Mouse (Mus musculus): ENCODE data around the gene Mapk1. TPM values are rescaled to one million over a fixed set of nuclear protein-coding genes. Genes with fewer than 3 reads are reported as not detected.

The Mapk1 gene
- total and polyA plus RNA-seq, 3 experiments: 162 to 317 (median 244) TPM

GRCm38 (mm10) chr16:17040716-17041115 is 57.5 kb downstream of the Mapk1 start:
- TF ChIP-seq MAZ (IDR thresholded peaks at IDR 0.05; ENCODE audit: low read depth, low read length): no peak
- TF ChIP-seq MYC (IDR thresholded peaks at IDR 0.05; ENCODE audit: low read depth, low read length): no peak
- no peak for TF ChIP-seq ELF1 (IDR thresholded peaks at IDR 0.05; ENCODE audit: low read depth, low read length)
- no peak for TF ChIP-seq USF1 (IDR thresholded peaks at IDR 0.05; ENCODE audit: low read depth, low read length)
- TF ChIP-seq USF2 (conservative IDR thresholded peaks at IDR 0.05; ENCODE audit: low read depth, low read length): no peak
- no peak for TF ChIP-seq MAFK (IDR thresholded peaks at IDR 0.05; ENCODE audit: insufficient replicate concordance, low read length)
- TF ChIP-seq POLR2A (IDR thresholded peaks at IDR 0.05; ENCODE audit: low read depth, low read length): no peak
- no peak for TF ChIP-seq ZMIZ1 (IDR thresholded peaks at IDR 0.05; ENCODE audit: low read depth, low read length)
- TF ChIP-seq JUN (IDR thresholded peaks at IDR 0.05; ENCODE audit: insufficient read depth, low read depth, low read length): no peak
- TF ChIP-seq HCFC1 (IDR thresholded peaks at IDR 0.05; ENCODE audit: low read depth, low read length): no peak
- TF ChIP-seq CHD2 (IDR thresholded peaks at IDR 0.05; ENCODE audit: low read length): no peak
- in situ Hi-C loops (cut with MboI; ENCODE audit: low pct_ligation_motif_present, low pct_unique_long_range_greater_than_20kb, low sequenced_read_pairs) (no loop called here), dilution Hi-C loops (cut with MboI; ENCODE audit: extremely low pct_ligation_motif_present, extremely low pct_unique_long_range_greater_than_20kb, low sequenced_read_pairs) (no loop called here)
- H3K4me1 ChIP-seq (ENCODE audit: control insufficient read depth in 1 of 2, insufficient read depth in 2 of 2): peaks cover 0 to 23% of the 10 kb centered on the region in 2 experiments; a peak in 3 of 4 replicates
- H3K4me2 ChIP-seq (ENCODE audit: insufficient read depth, low read depth, poor library complexity, severe bottlenecking): no peak overlapping the region
- no peaks in the 10 kb centered on the region for H3K79me2 ChIP-seq (replicated peaks; ENCODE audit: control insufficient read depth, extremely low read depth, insufficient read depth, poor library complexity, severe bottlenecking)
- H3K9ac ChIP-seq (ENCODE audit: insufficient read depth, low read depth): no peak overlapping the region
- no peaks in the 10 kb centered on the region for H3K27me3 ChIP-seq (replicated peaks)
- H3K27ac ChIP-seq (ENCODE audit: insufficient read depth, low read depth): no peak overlapping the region
- no peak overlapping the region for H3K4me3 ChIP-seq (replicated peaks in 1 of 3; ENCODE audit: low read depth in 2 of 3, low read length in 2 of 3, poor library complexity in 1 of 3)
- H3K36me3 ChIP-seq (replicated peaks in 1 of 2; ENCODE audit: control insufficient read depth in 1 of 2, insufficient read depth in 1 of 2, low read length in 1 of 2): peaks cover 82 to 97% of the 10 kb centered on the region in 2 experiments
- DNase-seq (ENCODE audit: extremely low read depth): no peak
- no peaks in the 10 kb centered on the region for H3K9me3 ChIP-seq (replicated peaks; ENCODE audit: low read length)

- in situ Hi-C loops (cut with MboI; ENCODE audit: low pct_ligation_motif_present, low pct_unique_long_range_greater_than_20kb, low sequenced_read_pairs) (no loop called here), dilution Hi-C loops (cut with MboI; ENCODE audit: extremely low pct_ligation_motif_present, extremely low pct_unique_long_range_greater_than_20kb, low sequenced_read_pairs) (no loop called here)
- no peak overlapping the region for H3K4me2 ChIP-seq (ENCODE audit: insufficient read depth, low read depth, poor library complexity, severe bottlenecking)
- no peaks in the 10 kb centered on the region for H3K79me2 ChIP-seq (replicated peaks; ENCODE audit: control insufficient read depth, extremely low read depth, insufficient read depth, poor library complexity, severe bottlenecking)
- no peak for TF ChIP-seq JUND (conservative IDR thresholded peaks at IDR 0.05; ENCODE audit: low read depth, low read length)
- TF ChIP-seq ETS1 (conservative IDR thresholded peaks at IDR 0.05; ENCODE audit: low read depth, low read length): no peak
- no peak for TF ChIP-seq CTCF (conservative IDR thresholded peaks at IDR 0.05 in 1 of 2, IDR thresholded peaks at IDR 0.05 in 1 of 2; ENCODE audit: low read depth in 2 of 2, low read length in 2 of 2)
- TF ChIP-seq BHLHE40 (IDR thresholded peaks at IDR 0.05; ENCODE audit: low read depth, low read length): no peak
- TF ChIP-seq SIN3A (IDR thresholded peaks at IDR 0.05; ENCODE audit: low read length): no peak
- no peak for TF ChIP-seq ELF1 (IDR thresholded peaks at IDR 0.05; ENCODE audit: low read depth, low read length)
- TF ChIP-seq MYC (IDR thresholded peaks at IDR 0.05; ENCODE audit: low read depth, low read length): no peak
- no peak for TF ChIP-seq POLR2AphosphoS2 (IDR thresholded peaks at IDR 0.05; ENCODE audit: low read depth, low read length)
- no peak for TF ChIP-seq E2F4 (IDR thresholded peaks at IDR 0.05; ENCODE audit: insufficient replicate concordance, low read depth, low read length)
- TF ChIP-seq RAD21 (IDR thresholded peaks at IDR 0.05; ENCODE audit: low read depth, low read length): no peak
- no peak for TF ChIP-seq NELFE (IDR thresholded peaks at IDR 0.05; ENCODE audit: low read depth, low read length)
- no peak for TF ChIP-seq ZKSCAN1 (IDR thresholded peaks at IDR 0.05; ENCODE audit: borderline replicate concordance, low read depth, low read length)
- TF ChIP-seq ZC3H11A (IDR thresholded peaks at IDR 0.05; ENCODE audit: low read depth, low read length): no peak
- TF ChIP-seq EP300 (IDR thresholded peaks at IDR 0.05; ENCODE audit: low read length): no peak
- no peak for TF ChIP-seq CHD1 (IDR thresholded peaks at IDR 0.05; ENCODE audit: low read depth, low read length)
- TF ChIP-seq TCF12 (IDR thresholded peaks at IDR 0.05; ENCODE audit: low read depth, low read length): no peak
- peaks cover 82 to 97% of the 10 kb centered on the region in 2 experiments for H3K36me3 ChIP-seq (replicated peaks in 1 of 2; ENCODE audit: control insufficient read depth in 1 of 2, insufficient read depth in 1 of 2, low read length in 1 of 2)
- no peak overlapping the region for H3K27ac ChIP-seq (ENCODE audit: insufficient read depth, low read depth)
- H3K9ac ChIP-seq (ENCODE audit: insufficient read depth, low read depth): no peak overlapping the region
- peaks cover 0 to 27% of the 10 kb centered on the region in 2 experiments; a peak in 3 of 4 replicates for H3K4me1 ChIP-seq (ENCODE audit: control insufficient read depth in 1 of 2, insufficient read depth in 2 of 2)
- no peak for DNase-seq (ENCODE audit: extremely low read depth)
- no peaks in the 10 kb centered on the region for H3K9me3 ChIP-seq (replicated peaks; ENCODE audit: low read length)
- H3K4me3 ChIP-seq (replicated peaks in 1 of 3; ENCODE audit: low read depth in 2 of 3, low read length in 2 of 3, poor library complexity in 1 of 3): no peak overlapping the region
- no peaks in the 10 kb centered on the region for H3K27me3 ChIP-seq (replicated peaks)
Observed at GRCm38 (mm10) chr16:17041417-17041816, 58.2 kb downstream of the Mapk1 start.
